Mouse (Mus musculus) midbrain, embryonic 16.5 days (tissue): ENCODE measurements at regions not wholly inside any gene's neighbourhood (a gene's known extent, or its start where the extent isn't known, plus 50 kb on each side); places are given as distances from the start of the nearest gene placed in this dataset.
A peak's percentile ranks its signal among the peaks of the same experiment; 100 is the strongest.

ENCODE experiments used
- ATAC-seq: fragments of 200-750 bp; cut with Nextera tagmentation; 2 replicates; pipeline ENCODE4 v1.8.0; 2017; ENCODE audit warnings: moderate TSS enrichment
- H3K27ac ChIP-seq: fragments of 300-500 bp; sonication (generic); 2 replicates; pipeline ENCODE4 v1.5.1; 2014; ENCODE audit warnings: mild to moderate bottlenecking, low read length, mixed read lengths
- H3K27me3 ChIP-seq: fragments of 300-500 bp; sonication (generic); 2 replicates; pipeline ENCODE4 v1.6.1; 2014; ENCODE audit warnings: low read depth, low read length, mixed read lengths; ENCODE audit not compliant: control insufficient read depth, insufficient read depth
- H3K36me3 ChIP-seq: fragments of 300-500 bp; sonication (generic); 2 replicates; pipeline ENCODE4 v1.6.1; 2014; ENCODE audit warnings: mild to moderate bottlenecking, low read length, moderate library complexity, mixed read lengths; ENCODE audit not compliant: control insufficient read depth, insufficient read depth
- H3K4me1 ChIP-seq: fragments of 300-500 bp; sonication (generic); 2 replicates; pipeline ENCODE4 v1.6.1; 2014; ENCODE audit warnings: mild to moderate bottlenecking, low read length, mixed read lengths; ENCODE audit not compliant: control insufficient read depth, insufficient read depth
- H3K4me2 ChIP-seq: fragments of 300-500 bp; sonication (generic); 2 replicates; pipeline ENCODE4 v1.6.1; 2014; ENCODE audit warnings: mild to moderate bottlenecking, low read length, mixed read lengths
- H3K4me3 ChIP-seq: fragments of 300-500 bp; sonication (generic); 2 replicates; pipeline ENCODE4 v1.5.1; 2014; ENCODE audit warnings: low read depth, mild to moderate bottlenecking, low read length, moderate library complexity, mixed read lengths
- H3K9ac ChIP-seq: fragments of 300-500 bp; sonication (generic); 2 replicates; pipeline ENCODE4 v1.6.1; 2014; ENCODE audit warnings: low read depth, low read length, mixed read lengths
- H3K9me3 ChIP-seq: fragments of 300-500 bp; sonication (generic); replicated peaks from 2 replicates; pipeline ENCODE4 v1.6.1; 2014; ENCODE audit warnings: mild to moderate bottlenecking, low read length, mixed read lengths; ENCODE audit not compliant: control insufficient read depth, poor library complexity, severe bottlenecking
- WGBS: fragments of 180-500 bp; shearing (Covaris S2); extraction: QIAGEN DNeasy Blood & Tissue Kit; methylation state at CpG from one replicate; pipeline ENCODE4 v1.1.7; 2014; 5-methylcytosine and 5-hydroxymethylcytosine counted together

- WGBS = 49% methylated on average over 8 of the region's 8 CpGs
- H3K4me3 ChIP-seq = no peak overlapping the region
- no peak overlapping the region for H3K27ac ChIP-seq
- H3K9ac ChIP-seq = no peak overlapping the region
- H3K36me3 ChIP-seq = no peaks in the 10 kb centered on the region
- H3K9me3 ChIP-seq = no peaks in the 10 kb centered on the region
- H3K27me3 ChIP-seq = no peaks in the 10 kb centered on the region; the same call in 1 of the 2 replicates
- no peak overlapping the region for H3K4me2 ChIP-seq
- no peak for ATAC-seq
- peaks cover 2% of the 10 kb centered on the region for H3K4me1 ChIP-seq
Observed at GRCm38 (mm10) chr4:135027136-135027535, 93.3 kb upstream of the Runx3 start.

- Histone ChIP-seq H3K27ac (no peak overlapping the region), H3K4me2 (no peak overlapping the region), H3K9ac (no peak overlapping the region), H3K9me3 (no peaks in the 10 kb centered on the region), H3K4me1 (peaks cover 6% of the 10 kb centered on the region), H3K36me3 (no peaks in the 10 kb centered on the region), H3K4me3 (no peak overlapping the region), H3K27me3 (no peaks in the 10 kb centered on the region; the same call in 1 of the 2 replicates)
- no peak for ATAC-seq
- 97% methylated on average over 2 of the region's 2 CpGs for WGBS
Observed at GRCm38 (mm10) chr4:135029723-135030122, 90.7 kb upstream of the Runx3 start.

- 13% methylated on average over 9 of the region's 9 CpGs for WGBS
- Histone ChIP-seq H3K4me2 (no peak overlapping the region), H3K4me3 (no peak overlapping the region), H3K27me3 (no peaks in the 10 kb centered on the region; the same call in 1 of the 2 replicates), H3K9me3 (no peaks in the 10 kb centered on the region), H3K4me1 (peaks cover 4% of the 10 kb centered on the region), H3K9ac (0 out of 2 replicates have a peak overlapping the region, but pooled peaks have one; percentile 34), H3K36me3 (no peaks in the 10 kb centered on the region), H3K27ac (no peak overlapping the region)
- ATAC-seq = no peak
Observed at GRCm38 (mm10) chr4:135032461-135032860, 88.0 kb upstream of the Runx3 start.

GRCm38 (mm10) chr4:135033302-135033701, 87.2 kb upstream of the Runx3 start:
- H3K27me3 ChIP-seq = no peaks in the 10 kb centered on the region
- no peak overlapping the region for H3K4me2 ChIP-seq
- H3K4me1 ChIP-seq = peaks cover 4% of the 10 kb centered on the region
- no peak overlapping the region for H3K4me3 ChIP-seq
- no peak overlapping the region for H3K9ac ChIP-seq
- 67% methylated on average over 8 of the region's 8 CpGs for WGBS
- no peaks in the 10 kb centered on the region for H3K9me3 ChIP-seq
- no peaks in the 10 kb centered on the region for H3K36me3 ChIP-seq
- no peak overlapping the region for H3K27ac ChIP-seq
- ATAC-seq = no peak

- WGBS = 25% methylated on average over 7 of the region's 7 CpGs
- no peak overlapping the region for H3K4me3 ChIP-seq
- no peaks in the 10 kb centered on the region for H3K27me3 ChIP-seq
- no peak overlapping the region for H3K4me2 ChIP-seq
- H3K9ac ChIP-seq = no peak overlapping the region
- peaks cover 4% of the 10 kb centered on the region for H3K4me1 ChIP-seq
- ATAC-seq = no peak
- no peaks in the 10 kb centered on the region for H3K36me3 ChIP-seq
- no peaks in the 10 kb centered on the region for H3K9me3 ChIP-seq
- H3K27ac ChIP-seq = no peak overlapping the region
Observed at GRCm38 (mm10) chr4:135034406-135034805, 86.0 kb upstream of the Runx3 start.

GRCm38 (mm10) chr4:135036764-135037163, 83.7 kb upstream of the Runx3 start:
- Histone ChIP-seq H3K4me1 (peaks cover 4% of the 10 kb centered on the region), H3K9me3 (no peaks in the 10 kb centered on the region), H3K27me3 (no peaks in the 10 kb centered on the region), H3K4me2 (no peak overlapping the region), H3K4me3 (no peak overlapping the region), H3K27ac (no peak overlapping the region), H3K9ac (no peak overlapping the region), H3K36me3 (no peaks in the 10 kb centered on the region)
- 95% methylated on average over 3 of the region's 3 CpGs for WGBS
- ATAC-seq = no peak

GRCm38 (mm10) chr4:135039234-135039633, 81.2 kb upstream of the Runx3 start:
- 86% methylated on average over 2 of the region's 2 CpGs for whole genome bisulfite sequencing
- no peak overlapping the region for H3K9ac ChIP-seq
- H3K4me3 ChIP-seq = no peak overlapping the region
- H3K9me3 ChIP-seq = no peaks in the 10 kb centered on the region
- H3K27me3 ChIP-seq = no peaks in the 10 kb centered on the region
- no peak overlapping the region for H3K27ac ChIP-seq
- H3K36me3 ChIP-seq = no peaks in the 10 kb centered on the region
- no peak for ATAC-seq
- H3K4me1 ChIP-seq = no peaks in the 10 kb centered on the region
- no peak overlapping the region for H3K4me2 ChIP-seq

- no peaks in the 10 kb centered on the region for H3K36me3 ChIP-seq
- H3K9me3 ChIP-seq = no peaks in the 10 kb centered on the region
- H3K4me2 ChIP-seq = no peak overlapping the region
- H3K27ac ChIP-seq = no peak overlapping the region
- WGBS = 44% methylated on average over 8 of the region's 8 CpGs
- H3K9ac ChIP-seq = no peak overlapping the region
- H3K27me3 ChIP-seq = no peaks in the 10 kb centered on the region
- ATAC-seq = no peak
- no peak overlapping the region for H3K4me3 ChIP-seq
- no peaks in the 10 kb centered on the region for H3K4me1 ChIP-seq
Observed at GRCm38 (mm10) chr4:135041921-135042320, 78.5 kb upstream of the Runx3 start.

GRCm38 (mm10) chr4:135042501-135042900, 78.0 kb upstream of the Runx3 start:
- H3K4me1 ChIP-seq = no peaks in the 10 kb centered on the region
- no peak overlapping the region for H3K4me3 ChIP-seq
- no peak for ATAC-seq
- no peaks in the 10 kb centered on the region for H3K27me3 ChIP-seq
- no peak overlapping the region for H3K27ac ChIP-seq
- H3K9me3 ChIP-seq = no peaks in the 10 kb centered on the region
- H3K9ac ChIP-seq = no peak overlapping the region
- no peak overlapping the region for H3K4me2 ChIP-seq
- H3K36me3 ChIP-seq = no peaks in the 10 kb centered on the region
- 100% methylated on average over 1 of the region's 1 CpGs for WGBS
